Mouse (Mus musculus): Measurements from ENCODE around the gene Zfhx2. TPM values are rescaled to one million over a fixed set of nuclear protein-coding genes. Genes with fewer than 3 reads are reported as not detected.
"Not testable (repeated sequence)": the region's sequence is repeated elsewhere in the genome, so short reads cannot be mapped to it uniquely, and the experiment has no call there.

Gene Zfhx2
- total RNA-seq, 4 experiments from 2014 or later = 36.0 to 41.7 (median 38.6) TPM

GRCm38 (mm10) chr14:55053050-55053449, 39.1 kb downstream of the Zfhx2 start:
- no peak for DNase-seq (ENCODE audit: low spot score in 2 of 2)

- peak in 1 of 2 experiments; percentile 83 for DNase-seq (ENCODE audit: low spot score in 2 of 2)
Observed at GRCm38 (mm10) chr14:55052496-55052895, 39.6 kb downstream of the Zfhx2 start.

- DNase-seq (ENCODE audit: low spot score in 2 of 2) = no peak
Observed at GRCm38 (mm10) chr14:55047971-55048531, 44.1 kb downstream of the Zfhx2 start.

GRCm38 (mm10) chr14:55043694-55044093, 48.4 kb downstream of the Zfhx2 start:
- not testable (repeated sequence) for DNase-seq (ENCODE audit: low spot score in 2 of 2)

GRCm38 (mm10) chr14:55032695-55033225, 59.4 kb downstream of the Zfhx2 start:
- DNase-seq (ENCODE audit: low spot score in 2 of 2) = no peak

- no peak for DNase-seq (ENCODE audit: low spot score in 2 of 2)
Observed at GRCm38 (mm10) chr14:55029034-55029698, 63.0 kb downstream of the Zfhx2 start.

- DNase-seq (ENCODE audit: low spot score in 2 of 2) = no peak
Observed at GRCm38 (mm10) chr14:55028333-55028835, 63.7 kb downstream of the Zfhx2 start.

- DNase-seq (ENCODE audit: low spot score in 2 of 2) = no peak
Observed at GRCm38 (mm10) chr14:55027653-55028052, 64.5 kb downstream of the Zfhx2 start.

- DNase-seq (ENCODE audit: low spot score in 2 of 2) = no peak
Observed at GRCm38 (mm10) chr14:55027251-55027650, 64.9 kb downstream of the Zfhx2 start.

- DNase-seq (ENCODE audit: low spot score in 2 of 2) = no peak
Observed at GRCm38 (mm10) chr14:55025527-55025926, 66.6 kb downstream of the Zfhx2 start.

GRCm38 (mm10) chr14:55024236-55024635, 67.9 kb downstream of the Zfhx2 start:
- peak in 1 of 2 experiments; percentile 44 for DNase-seq (ENCODE audit: low spot score in 2 of 2)

- no peak for DNase-seq (ENCODE audit: low spot score in 2 of 2)
Observed at GRCm38 (mm10) chr14:55023011-55023410, 69.1 kb downstream of the Zfhx2 start.

GRCm38 (mm10) chr14:55020394-55020793, 71.7 kb downstream of the Zfhx2 start:
- DNase-seq (ENCODE audit: low spot score in 2 of 2) = no peak

- DNase-seq (ENCODE audit: low spot score in 2 of 2) = no peak
Observed at GRCm38 (mm10) chr14:55016876-55017275, 75.2 kb downstream of the Zfhx2 start.

GRCm38 (mm10) chr14:55015767-55016111, 76.4 kb downstream of the Zfhx2 start:
- DNase-seq (ENCODE audit: low spot score in 2 of 2) = no peak

- peak; percentile 99 to 100 for DNase-seq (ENCODE audit: low spot score in 2 of 2)
Observed at GRCm38 (mm10) chr14:55014991-55015766, 76.9 kb downstream of the Zfhx2 start, which contains the start of gene Ngdn. Gene Ngdn, plus strand, starts transcription at chr14:55015454.

GRCm38 (mm10) chr14:55014591-55014990, 77.5 kb downstream of the Zfhx2 start:
- peak in 1 of 2 experiments; percentile 63 for DNase-seq (ENCODE audit: low spot score in 2 of 2)

- DNase-seq (ENCODE audit: low spot score in 2 of 2) = no peak
Observed at GRCm38 (mm10) chr14:55011116-55011515, 81.0 kb downstream of the Zfhx2 start.
